Mouse (Mus musculus) G1E (cell line): ENCODE data around the gene Nsd1. TPM values are rescaled to one million over a fixed set of nuclear protein-coding genes. Genes with fewer than 3 reads are reported as not detected.

Source experiments
- ATAC-seq: 2 replicates; pipeline ENCODE4 v1.8.0; 2016; ENCODE audit warnings: mild to moderate bottlenecking; ENCODE audit not compliant: insufficient number of reproducible peaks, poor library complexity, low FRiP score, severe bottlenecking; ENCODE audit errors: extremely low read depth
- DNase-seq: peaks from one replicate; pipeline ENCODE4 v3.0.0; 2012; ENCODE audit warnings: low spot score
- H3K27me3 ChIP-seq: 2 replicates; pipeline ENCODE4 v1.6.1; 2012; ENCODE audit warnings: mild to moderate bottlenecking, low read length, inconsistent platforms; ENCODE audit not compliant: insufficient read depth
- H3K36me3 ChIP-seq: replicated peaks from 2 replicates; pipeline ENCODE3; 2012; ENCODE audit warnings: mild to moderate bottlenecking, inconsistent platforms
- H3K4me1 ChIP-seq: 2 replicates; pipeline ENCODE4 v1.6.1; 2012; ENCODE audit warnings: low read depth, low read length, inconsistent platforms, mixed read lengths; ENCODE audit not compliant: insufficient read depth
- H3K4me3 ChIP-seq: 2 replicates; pipeline ENCODE4 v1.5.1; 2012; ENCODE audit warnings: low read depth, mild to moderate bottlenecking, inconsistent platforms, low read length, moderate library complexity, mixed read lengths
- H3K9me3 ChIP-seq: replicated peaks from 2 replicates; pipeline ENCODE4 v1.6.1; 2012; ENCODE audit warnings: inconsistent platforms
- CTCF ChIP-seq: IDR thresholded peaks from 2 replicates; pipeline ENCODE4 v1.5.1; 2012; ENCODE audit warnings: low read depth, low read length, inconsistent platforms, mixed read lengths
- GATA1 ChIP-seq: IDR thresholded peaks from 2 replicates; pipeline ENCODE4 v1.6.1; 2012; ENCODE audit warnings: borderline replicate concordance, low read length, inconsistent platforms, mixed read lengths
- GATA2 ChIP-seq: IDR thresholded peaks from 2 replicates; pipeline ENCODE4 v1.6.1; 2012; ENCODE audit warnings: low read depth, low read length, inconsistent platforms, borderline replicate concordance
- POLR2AphosphoS5 ChIP-seq: IDR thresholded peaks from 2 replicates; pipeline ENCODE4 v1.6.1; 2012; ENCODE audit warnings: low read depth, low read length, inconsistent platforms; ENCODE audit not compliant: insufficient replicate concordance
- TAL1 ChIP-seq: conservative IDR thresholded peaks from 2 replicates; pipeline ENCODE4 v1.6.1; 2012; ENCODE audit warnings: low read depth, low read length, inconsistent platforms, mixed read lengths
- polyA plus RNA-seq: library from polyadenylated mRNA; stranded (reverse); fragments of >175 nt; gene quantifications from 2 replicates; pipeline ENCODE4 v1.2.3, GENCODE M21; 2012
- total RNA-seq, 2 experiments: library from RNA; stranded (forward) in 1 of 2; stranded (reverse) in 1 of 2; fragments of 200-1000 nt in 1 of 2; fragments of >200 nt in 1 of 2; fragmentation: Nextera tagmentation in 1 of 2; gene quantifications; 2 replicates each; pipeline ENCODE4 v1.2.3; 2014 to 2017

The Nsd1 gene
- total and polyA plus RNA-seq, 3 experiments = 14.8 to 99.3 (median 64.1) TPM

GRCm38 (mm10) chr13:55249246-55249645 lies 39.7 kb downstream of the Nsd1 start:
- ATAC-seq (no peak), DNase-seq (no peak)
- H3K4me3 ChIP-seq = no peak overlapping the region
- no peaks in the 10 kb centered on the region for H3K9me3 ChIP-seq
- TF ChIP-seq GATA2 (no peak), POLR2AphosphoS5 (no peak), CTCF (no peak), GATA1 (no peak), TAL1 (no peak)
- H3K27me3 ChIP-seq = no peaks in the 10 kb centered on the region
- H3K36me3 ChIP-seq = peaks cover 62% of the 10 kb centered on the region
- peaks cover 22% of the 10 kb centered on the region for H3K4me1 ChIP-seq

DNA sequence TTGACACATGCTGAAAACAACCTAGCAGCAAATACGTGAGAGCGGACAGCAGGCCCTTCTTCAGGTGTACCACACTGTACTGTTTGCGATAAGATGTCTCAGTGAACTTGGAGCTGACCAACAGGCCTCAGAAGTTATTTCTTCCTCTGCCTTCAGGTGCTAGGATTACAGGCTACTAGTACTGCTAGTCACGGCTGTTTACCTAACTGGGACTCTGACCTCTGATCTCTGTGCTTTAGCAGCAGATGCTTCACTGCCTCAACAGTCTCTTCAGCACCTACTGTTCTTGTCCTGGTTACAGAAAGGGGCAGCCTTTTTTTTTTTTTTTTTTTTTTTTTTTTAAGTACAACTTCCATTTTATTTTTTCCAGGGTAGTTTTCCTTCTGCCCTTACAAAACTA lies 43.2 kb downstream of the Nsd1 start:
- TF ChIP-seq TAL1 (no peak), GATA2 (no peak), CTCF (no peak), POLR2AphosphoS5 (no peak), GATA1 (no peak)
- Histone ChIP-seq H3K9me3 (no peaks in the 10 kb centered on the region), H3K4me3 (no peak overlapping the region), H3K36me3 (peaks cover 40% of the 10 kb centered on the region), H3K4me1 (peaks cover 35% of the 10 kb centered on the region), H3K27me3 (no peaks in the 10 kb centered on the region)
- ATAC-seq (no peak), DNase-seq (no peak)

DNA sequence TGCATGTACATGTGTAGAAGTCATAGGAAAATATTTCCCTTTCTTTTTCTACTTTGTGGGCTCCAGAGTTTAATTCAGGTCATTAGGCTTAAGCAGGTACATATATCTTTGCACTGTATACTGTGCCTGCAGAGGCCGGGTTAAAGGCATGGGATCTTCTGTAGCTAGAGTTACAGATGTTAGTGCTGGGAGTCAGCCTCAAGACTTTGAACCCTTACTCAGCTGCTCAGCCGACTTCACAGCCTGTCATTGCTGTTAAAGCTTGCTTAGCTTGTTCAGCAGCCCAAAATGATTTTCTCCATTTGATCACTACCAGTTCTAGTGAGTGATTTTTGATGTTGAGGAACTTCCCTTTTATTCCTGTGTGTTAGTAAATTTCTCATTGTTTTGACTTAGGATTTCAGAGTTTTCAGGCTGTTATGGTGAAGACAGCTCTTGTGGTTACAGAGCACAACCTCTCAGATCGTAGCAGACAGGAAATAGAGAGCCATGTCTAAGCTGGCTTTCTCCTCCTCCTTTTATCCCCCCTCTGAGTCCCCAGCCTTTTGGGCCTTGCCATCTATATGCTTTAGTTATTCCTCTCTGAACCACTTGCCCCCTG lies 45.6 kb downstream of the Nsd1 start:
- Histone ChIP-seq H3K27me3 (no peaks in the 10 kb centered on the region), H3K9me3 (no peaks in the 10 kb centered on the region), H3K4me3 (no peak overlapping the region), H3K36me3 (peaks cover 44% of the 10 kb centered on the region), H3K4me1 (peaks cover 24% of the 10 kb centered on the region)
- DNase-seq = no peak
- TF ChIP-seq TAL1 (no peak), GATA1 (no peak), CTCF (no peak), GATA2 (no peak), POLR2AphosphoS5 (no peak)
- ATAC-seq = no peak

DNA sequence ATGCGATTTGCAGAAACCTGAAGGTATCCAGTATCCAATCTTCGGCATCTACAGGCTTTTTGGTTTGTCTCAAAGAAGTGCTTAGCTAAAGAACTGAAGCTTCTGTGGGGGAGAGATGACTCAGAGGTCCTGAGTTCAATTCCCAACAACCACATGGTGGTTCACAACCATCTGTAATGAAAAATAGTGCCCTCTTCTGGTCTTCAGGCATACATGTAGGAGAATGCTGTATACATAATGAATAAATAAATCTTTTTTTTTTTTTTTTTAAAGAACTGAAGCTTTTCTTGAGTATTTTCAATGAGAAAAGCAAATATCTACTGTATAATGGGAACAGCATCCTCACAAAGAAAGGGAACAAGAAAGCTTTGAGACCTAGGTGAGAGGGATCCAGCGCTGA lies 49.1 kb downstream of the Nsd1 start:
- no peak for DNase-seq
- Histone ChIP-seq H3K27me3 (no peaks in the 10 kb centered on the region), H3K9me3 (no peaks in the 10 kb centered on the region), H3K36me3 (peaks cover 56% of the 10 kb centered on the region), H3K4me3 (no peak overlapping the region), H3K4me1 (peaks cover 16% of the 10 kb centered on the region)
- TF ChIP-seq TAL1 = no peak
- no peak for ATAC-seq

DNA sequence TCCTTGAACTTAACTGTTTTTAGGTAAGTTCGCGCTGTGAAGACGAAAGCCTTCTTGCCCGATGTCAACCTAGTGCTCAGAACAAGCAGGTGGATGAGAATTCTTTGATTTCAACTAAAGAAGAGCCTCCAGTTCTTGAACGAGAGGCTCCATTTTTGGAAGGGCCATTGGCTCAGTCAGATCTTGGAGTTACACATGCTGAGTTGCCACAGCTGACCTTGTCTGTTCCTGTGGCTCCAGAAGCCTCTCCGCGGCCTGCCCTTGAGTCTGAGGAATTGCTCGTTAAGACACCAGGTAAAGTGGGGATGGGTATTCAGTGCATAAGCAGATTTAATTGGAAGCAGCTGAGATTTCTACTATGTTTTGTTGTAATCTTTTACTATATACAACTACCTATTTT lies 51.9 kb downstream of the Nsd1 start:
- ATAC-seq (no peak), DNase-seq (no peak)
- H3K9me3 ChIP-seq = no peaks in the 10 kb centered on the region
- H3K4me3 ChIP-seq = no peak overlapping the region
- H3K4me1 ChIP-seq = peaks cover 3% of the 10 kb centered on the region; the same call in 1 of the 2 replicates
- no peak for TF ChIP-seq TAL1
- TF ChIP-seq GATA1 = no peak
- TF ChIP-seq POLR2AphosphoS5 = no peak
- TF ChIP-seq CTCF = no peak
- TF ChIP-seq GATA2 = no peak
- H3K27me3 ChIP-seq = no peaks in the 10 kb centered on the region
- peaks cover 60% of the 10 kb centered on the region for H3K36me3 ChIP-seq

GRCm38 (mm10) chr13:55262096-55262495 lies 52.5 kb downstream of the Nsd1 start:
- DNase-seq (no peak), ATAC-seq (no peak)
- H3K36me3 ChIP-seq = peaks cover 57% of the 10 kb centered on the region
- no peak for TF ChIP-seq POLR2AphosphoS5
- TF ChIP-seq CTCF = no peak
- TF ChIP-seq GATA1 = no peak
- no peaks in the 10 kb centered on the region for H3K27me3 ChIP-seq
- H3K4me3 ChIP-seq = no peak overlapping the region
- no peaks in the 10 kb centered on the region for H3K4me1 ChIP-seq
- H3K9me3 ChIP-seq = no peaks in the 10 kb centered on the region

DNA sequence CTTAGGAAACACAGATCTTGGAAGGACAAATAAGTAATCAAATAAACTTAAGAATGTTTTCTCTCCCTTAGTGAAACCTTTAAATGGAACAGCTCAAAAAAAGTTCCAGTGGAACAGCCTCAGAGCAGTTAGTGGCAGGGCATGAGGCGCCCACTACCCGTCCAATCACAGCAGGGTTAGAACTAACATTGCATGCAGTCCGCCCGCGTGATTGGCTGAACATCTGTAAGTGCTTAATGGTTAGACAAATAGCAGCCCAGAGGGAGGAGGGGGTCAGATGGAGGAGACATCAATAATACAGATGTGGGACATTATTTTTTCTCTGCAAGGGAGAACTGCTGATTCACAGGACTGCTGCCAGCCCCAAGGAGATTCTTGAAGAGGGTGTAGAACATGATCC lies 67.6 kb downstream of the Nsd1 start:
- DNase-seq (no peak), ATAC-seq (no peak)
- TF ChIP-seq TAL1 = no peak
- no peak for TF ChIP-seq GATA1
- TF ChIP-seq GATA2 = no peak
- TF ChIP-seq CTCF = no peak
- no peak for TF ChIP-seq POLR2AphosphoS5
- H3K9me3 ChIP-seq = no peaks in the 10 kb centered on the region
- H3K36me3 ChIP-seq = peaks cover 75% of the 10 kb centered on the region
- peaks cover 9% of the 10 kb centered on the region for H3K4me1 ChIP-seq
- H3K27me3 ChIP-seq = no peaks in the 10 kb centered on the region
- no peak overlapping the region for H3K4me3 ChIP-seq
